Mouse (Mus musculus): ENCODE data around the gene Map1s. TPM values are rescaled to one million over a fixed set of nuclear protein-coding genes. Genes with fewer than 3 reads are reported as not detected.
A peak's percentile ranks its signal among the peaks of the same experiment; 100 is the strongest.

Map1s gene
- polyA plus RNA-seq, 1 experiment from 2014 or later: 13.8 TPM

DNA sequence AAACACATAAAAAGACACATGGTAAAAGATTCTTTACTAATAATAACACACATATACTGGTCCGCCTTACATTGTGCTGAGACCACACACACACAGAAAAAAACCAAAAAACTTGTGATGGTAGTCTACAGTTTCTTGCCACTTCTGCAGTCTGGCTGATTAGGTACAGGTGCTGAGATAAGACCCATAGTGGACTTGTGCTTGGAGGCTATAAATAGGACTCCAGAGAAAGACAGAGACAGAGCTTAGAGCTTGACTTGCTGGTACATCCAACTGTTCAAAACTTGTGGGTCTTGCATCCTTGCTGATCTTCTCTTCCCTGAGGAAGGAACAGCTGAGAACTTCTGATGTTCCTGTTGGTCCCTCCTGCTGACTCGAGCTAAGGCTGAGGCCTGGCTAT, 1.8 kb downstream of the Map1s start:
- Histone ChIP-seq H3K27me3 (replicated peaks; ENCODE audit: control insufficient read depth, insufficient read depth, low read length) (no peaks in the 10 kb centered on the region), H3K36me3 (ENCODE audit: control insufficient read depth, insufficient read depth) (peaks cover 17% of the 10 kb centered on the region), H3K4me2 (replicated peaks; ENCODE audit: low read depth) (no peak overlapping the region), H3K27ac (ENCODE audit: low read depth, low read length) (no peak overlapping the region), H3K4me3 (ENCODE audit: low read depth, low read length) (no peak overlapping the region), H3K4me1 (replicated peaks; ENCODE audit: control insufficient read depth, insufficient read depth, low read length) (no peaks in the 10 kb centered on the region; the same call in 1 of the 2 replicates), H3K9me3 (ENCODE audit: control insufficient read depth) (no peaks in the 10 kb centered on the region), H3K9ac (ENCODE audit: low read depth, low read length) (no peak overlapping the region)
- no peak for ATAC-seq
- TF ChIP-seq CTCF (IDR thresholded peaks at IDR 0.05; ENCODE audit: low read depth): no peak
- 89% methylated on average over 2 of the region's 2 CpGs for WGBS

DNA sequence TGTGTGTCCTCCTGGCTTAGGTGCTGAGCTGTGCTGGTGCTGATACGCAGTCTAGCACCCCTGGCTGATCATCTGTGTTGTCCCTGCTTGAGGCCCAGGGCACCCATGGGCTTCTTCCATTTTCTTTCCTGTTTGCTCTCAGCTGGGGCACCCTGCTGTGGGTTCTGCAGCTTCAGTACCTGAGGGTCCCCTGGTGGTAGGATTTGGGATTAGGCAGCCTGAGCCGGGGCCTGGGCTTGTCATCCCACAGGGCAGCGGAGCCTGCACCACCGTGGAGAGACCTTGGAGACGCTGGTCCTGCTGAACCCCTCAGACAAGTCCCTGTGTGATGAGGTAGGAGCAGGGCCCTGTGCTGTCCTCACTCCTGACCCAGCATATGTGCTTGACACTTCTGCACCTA, 5.9 kb downstream of the Map1s start:
- peak; percentile 51 for TF ChIP-seq CTCF (IDR thresholded peaks at IDR 0.05; ENCODE audit: low read depth)
- H3K4me2 ChIP-seq (replicated peaks; ENCODE audit: low read depth): no peak overlapping the region
- H3K36me3 ChIP-seq (ENCODE audit: control insufficient read depth, insufficient read depth): peaks cover 58% of the 10 kb centered on the region
- H3K9me3 ChIP-seq (ENCODE audit: control insufficient read depth): no peaks in the 10 kb centered on the region
- no peaks in the 10 kb centered on the region for H3K27me3 ChIP-seq (replicated peaks; ENCODE audit: control insufficient read depth, insufficient read depth, low read length)
- H3K9ac ChIP-seq (ENCODE audit: low read depth, low read length): no peak overlapping the region
- ATAC-seq: no peak
- no peaks in the 10 kb centered on the region for H3K4me1 ChIP-seq (replicated peaks; ENCODE audit: control insufficient read depth, insufficient read depth, low read length)
- WGBS: 74% methylated on average over 5 of the region's 5 CpGs
- H3K4me3 ChIP-seq (ENCODE audit: low read depth, low read length): no peak overlapping the region
- no peak overlapping the region for H3K27ac ChIP-seq (ENCODE audit: low read depth, low read length)

DNA sequence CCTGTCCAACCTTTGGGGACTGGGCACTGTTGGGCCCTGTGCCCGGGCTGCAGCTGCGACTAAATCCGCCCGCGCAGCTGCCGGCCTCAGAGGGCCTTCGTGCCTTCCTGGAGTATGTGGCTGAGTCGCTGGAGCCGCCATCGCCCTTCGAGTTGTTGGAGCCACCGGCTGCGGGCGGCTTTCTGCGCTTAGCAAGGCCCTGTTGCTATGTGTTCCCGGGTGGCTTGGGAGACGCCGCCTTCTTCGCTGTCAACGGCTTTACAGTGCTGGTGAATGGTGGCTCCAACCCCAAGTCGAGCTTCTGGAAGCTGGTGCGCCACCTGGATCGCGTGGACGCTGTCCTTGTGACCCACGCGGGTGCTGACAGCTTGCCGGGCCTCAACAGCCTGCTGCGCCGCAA, 7.2 kb downstream of the Map1s start:
- Histone ChIP-seq H3K36me3 (ENCODE audit: control insufficient read depth, insufficient read depth) (peaks cover 68% of the 10 kb centered on the region), H3K27me3 (replicated peaks; ENCODE audit: control insufficient read depth, insufficient read depth, low read length) (no peaks in the 10 kb centered on the region), H3K4me3 (ENCODE audit: low read depth, low read length) (no peak overlapping the region), H3K9me3 (ENCODE audit: control insufficient read depth) (no peaks in the 10 kb centered on the region), H3K4me2 (replicated peaks; ENCODE audit: low read depth) (no peak overlapping the region), H3K9ac (ENCODE audit: low read depth, low read length) (no peak overlapping the region), H3K27ac (ENCODE audit: low read depth, low read length) (no peak overlapping the region), H3K4me1 (replicated peaks; ENCODE audit: control insufficient read depth, insufficient read depth, low read length) (no peaks in the 10 kb centered on the region)
- no peak for ATAC-seq
- 89% methylated on average over 30 of the region's 30 CpGs for WGBS
- no peak for TF ChIP-seq CTCF (IDR thresholded peaks at IDR 0.05; ENCODE audit: low read depth)

DNA sequence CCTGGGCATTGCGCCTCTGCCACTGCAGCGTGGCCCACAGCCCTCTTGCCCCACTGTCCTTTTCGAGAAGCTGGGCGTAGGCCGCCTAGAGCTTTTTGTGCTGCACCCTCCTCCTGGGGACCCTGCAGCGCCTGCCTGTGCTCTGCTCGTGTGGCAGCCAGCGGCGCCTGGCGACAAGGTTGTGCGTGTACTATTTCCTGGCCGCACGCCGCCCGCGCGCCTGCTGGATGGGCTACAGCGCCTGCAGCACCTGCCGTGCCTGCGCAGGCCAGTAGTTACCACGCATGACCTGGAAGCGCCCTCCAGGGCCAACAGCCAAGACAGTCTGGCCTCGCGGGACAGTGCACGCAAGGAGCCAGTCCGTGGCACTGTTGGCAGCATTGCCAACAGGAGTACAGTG, 7.8 kb downstream of the Map1s start:
- 94% methylated on average over 26 of the region's 26 CpGs for WGBS
- Histone ChIP-seq H3K27ac (ENCODE audit: low read depth, low read length) (no peak overlapping the region), H3K27me3 (replicated peaks; ENCODE audit: control insufficient read depth, insufficient read depth, low read length) (no peaks in the 10 kb centered on the region), H3K36me3 (ENCODE audit: control insufficient read depth, insufficient read depth) (peaks cover 71% of the 10 kb centered on the region), H3K9ac (ENCODE audit: low read depth, low read length) (no peak overlapping the region), H3K4me1 (replicated peaks; ENCODE audit: control insufficient read depth, insufficient read depth, low read length) (no peaks in the 10 kb centered on the region), H3K9me3 (ENCODE audit: control insufficient read depth) (no peaks in the 10 kb centered on the region), H3K4me2 (replicated peaks; ENCODE audit: low read depth) (no peak overlapping the region), H3K4me3 (ENCODE audit: low read depth, low read length) (no peak overlapping the region)
- ATAC-seq: no peak
- TF ChIP-seq CTCF (IDR thresholded peaks at IDR 0.05; ENCODE audit: low read depth): no peak

DNA sequence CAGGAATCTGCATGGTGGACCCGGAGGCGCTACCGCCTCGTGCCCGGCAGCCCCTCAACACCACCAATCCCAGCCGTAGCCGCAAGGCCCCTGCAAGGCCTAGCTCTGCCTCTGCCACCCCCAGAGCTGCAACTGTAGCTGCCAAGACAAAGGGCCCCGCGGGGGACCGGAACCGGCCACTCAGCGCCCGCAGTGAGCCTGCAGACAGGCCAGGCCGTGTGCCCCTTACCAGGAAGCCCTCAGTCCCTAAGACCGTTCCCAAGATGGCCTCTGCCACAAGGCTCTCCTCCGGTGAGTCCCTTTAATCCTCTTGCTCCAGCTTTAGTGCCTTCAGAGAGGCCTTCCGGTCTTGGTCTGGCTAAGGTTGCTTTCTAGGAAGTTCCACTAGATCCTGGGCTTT, 9.0 kb downstream of the Map1s start:
- no peak for TF ChIP-seq CTCF (IDR thresholded peaks at IDR 0.05; ENCODE audit: low read depth)
- Histone ChIP-seq H3K36me3 (ENCODE audit: control insufficient read depth, insufficient read depth) (peaks cover 73% of the 10 kb centered on the region), H3K9ac (ENCODE audit: low read depth, low read length) (no peak overlapping the region), H3K9me3 (ENCODE audit: control insufficient read depth) (no peaks in the 10 kb centered on the region), H3K27ac (ENCODE audit: low read depth, low read length) (no peak overlapping the region), H3K4me3 (ENCODE audit: low read depth, low read length) (no peak overlapping the region), H3K4me1 (replicated peaks; ENCODE audit: control insufficient read depth, insufficient read depth, low read length) (no peaks in the 10 kb centered on the region), H3K27me3 (replicated peaks; ENCODE audit: control insufficient read depth, insufficient read depth, low read length) (no peaks in the 10 kb centered on the region), H3K4me2 (replicated peaks; ENCODE audit: low read depth) (no peak overlapping the region)
- no peak for ATAC-seq
- WGBS: 93% methylated on average over 17 of the region's 17 CpGs

DNA sequence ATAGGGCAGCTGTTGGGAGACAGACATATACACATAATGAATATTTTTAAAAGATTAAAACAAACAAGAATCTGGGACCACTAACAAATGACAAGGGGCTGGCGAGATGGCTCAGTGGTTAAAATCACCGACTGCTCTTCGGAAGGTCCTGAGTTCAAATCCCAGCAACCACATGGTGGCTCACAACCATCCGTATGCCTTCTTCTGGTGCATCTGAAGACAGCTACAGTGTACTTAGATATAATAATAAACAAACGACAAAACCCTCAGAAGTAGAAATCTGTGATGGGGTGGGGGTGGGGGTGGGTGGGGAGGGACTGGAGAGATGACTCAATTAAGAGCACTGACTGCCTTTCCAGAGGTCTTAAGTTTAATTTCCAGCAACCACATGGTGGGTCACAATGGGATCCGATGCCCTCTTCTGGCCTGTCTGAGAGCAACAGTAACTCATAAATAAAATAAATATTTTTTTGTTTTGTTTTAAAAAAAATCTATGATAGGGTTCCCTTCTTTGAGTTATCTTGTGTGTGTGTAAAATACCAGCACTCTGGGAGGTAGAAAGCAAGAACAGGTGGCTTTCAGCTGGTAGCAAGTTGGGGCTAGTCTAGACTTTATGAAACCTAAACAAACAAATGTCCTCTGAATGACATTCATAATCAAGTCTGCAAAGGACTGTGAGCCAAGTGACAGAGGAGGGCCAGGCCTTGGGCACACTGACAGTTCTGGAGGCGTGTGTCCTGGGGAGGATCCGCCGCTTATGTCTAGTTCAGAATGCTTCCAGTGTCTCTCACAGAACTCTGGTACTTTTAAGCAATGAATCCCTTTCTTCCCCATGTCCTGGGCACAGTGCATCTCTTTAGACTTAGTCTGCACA, 14.6 kb downstream of the Map1s start:
- H3K36me3 ChIP-seq (ENCODE audit: control insufficient read depth, insufficient read depth): peaks cover 33% of the 10 kb centered on the region
- no peak overlapping the region for H3K4me3 ChIP-seq (ENCODE audit: low read depth, low read length)
- H3K27me3 ChIP-seq (replicated peaks; ENCODE audit: control insufficient read depth, insufficient read depth, low read length): no peaks in the 10 kb centered on the region
- TF ChIP-seq CTCF (IDR thresholded peaks at IDR 0.05; ENCODE audit: low read depth): 0 out of 2 replicates have a peak, but pooled peaks have one; percentile 14
- H3K4me2 ChIP-seq (replicated peaks; ENCODE audit: low read depth): no peak overlapping the region
- 87% methylated on average over 9 of the region's 9 CpGs for WGBS
- H3K27ac ChIP-seq (ENCODE audit: low read depth, low read length): no peak overlapping the region
- no peak overlapping the region for H3K9ac ChIP-seq (ENCODE audit: low read depth, low read length)
- H3K4me1 ChIP-seq (replicated peaks; ENCODE audit: control insufficient read depth, insufficient read depth, low read length): no peaks in the 10 kb centered on the region
- no peaks in the 10 kb centered on the region for H3K9me3 ChIP-seq (ENCODE audit: control insufficient read depth)
- no peak for ATAC-seq
